1 mouse cellular context compared by ENCODE assay signal in the genomic region with DNA sequence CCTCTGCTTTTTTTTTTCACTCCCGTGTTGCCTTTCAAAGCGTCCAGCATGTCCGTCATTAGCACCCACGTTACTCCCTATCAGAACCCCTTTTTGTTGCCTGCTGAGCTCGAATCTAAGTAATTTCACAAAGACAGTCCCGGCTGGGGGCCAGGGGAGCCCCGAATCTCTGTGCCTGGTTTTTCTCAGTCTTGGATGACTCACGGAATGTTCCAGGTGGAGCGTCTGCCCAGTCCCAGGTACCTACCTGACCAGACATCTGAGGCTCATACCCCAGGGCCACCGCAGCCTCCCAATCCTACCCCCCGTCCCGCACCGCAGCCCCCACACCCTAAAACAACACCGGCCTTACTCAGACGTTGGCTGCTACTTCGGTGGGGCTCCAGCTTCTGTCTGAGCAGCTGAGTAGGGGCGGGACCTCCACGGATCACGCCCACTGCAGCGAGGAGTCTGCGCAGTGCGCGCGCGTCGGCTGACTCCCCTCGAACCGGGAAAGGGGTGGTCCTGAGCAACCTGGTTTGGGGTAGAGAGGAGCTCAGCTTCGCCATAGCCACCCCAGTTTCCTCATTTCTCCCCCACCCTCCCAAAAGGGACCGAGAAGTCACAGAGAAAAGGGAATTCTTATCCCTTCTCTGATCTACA.
TF ChIP-seq lines count a peak whose summit lies in the region.

No protein-coding gene starts in this region.

TF ChIP-seq in C2C12, 6 proteins besides CTCF, POLR2A, EP300 and RAD21:
- TF ChIP-seq MYOD1 (IDR thresholded peaks at IDR 0.05; ENCODE audit: control insufficient read depth, insufficient read length, low read depth) (no peak), MYOG (IDR thresholded peaks at IDR 0.05; ENCODE audit: control insufficient read depth, extremely low read depth, insufficient read length) (no peak)
